Mouse (Mus musculus) spleen, postnatal 36 days (tissue): ENCODE measurements around the gene Ephb1.

ENCODE experiments used
- DNase-seq, 2 experiments: peaks; one replicate each; pipeline ENCODE4 v3.0.0; 2022; ENCODE audit warnings: low spot score in 2 of 2, mixed read lengths in 1 of 2

Gene Ephb1

DNA sequence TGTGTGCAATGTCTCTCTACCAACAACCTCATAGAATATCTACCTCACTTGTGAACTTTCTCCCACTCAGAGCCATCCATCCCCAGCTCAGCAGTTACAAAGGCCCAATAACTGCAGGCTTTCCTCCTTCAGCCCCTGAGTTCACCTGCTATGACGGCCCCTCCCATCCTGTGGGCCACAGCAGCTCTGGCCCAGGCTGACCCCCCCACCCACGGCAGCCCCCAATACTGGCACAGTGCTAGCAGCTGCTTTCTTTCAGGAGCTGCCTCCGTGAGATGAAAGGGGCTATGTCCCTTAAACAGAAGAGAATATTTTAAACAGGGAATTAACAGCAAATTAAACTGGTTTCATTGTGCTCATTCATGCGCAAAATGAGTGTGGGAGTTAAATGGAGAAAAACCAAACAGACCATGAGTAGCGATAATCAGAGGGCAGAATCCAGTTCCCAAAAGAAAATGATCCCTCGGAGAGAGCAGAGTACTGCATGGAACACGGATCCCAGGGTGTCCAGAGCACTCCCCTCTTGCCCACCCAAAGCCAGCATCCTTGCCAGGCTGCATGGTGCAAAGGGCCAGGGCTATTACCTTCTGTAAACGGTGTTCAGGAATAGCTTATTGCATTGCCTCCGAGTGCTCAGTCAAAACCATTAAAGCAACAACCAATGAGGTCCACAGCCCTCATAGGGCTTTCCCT is 105.2 kb downstream of the Ephb1 start:
- no peak for DNase-seq

DNA sequence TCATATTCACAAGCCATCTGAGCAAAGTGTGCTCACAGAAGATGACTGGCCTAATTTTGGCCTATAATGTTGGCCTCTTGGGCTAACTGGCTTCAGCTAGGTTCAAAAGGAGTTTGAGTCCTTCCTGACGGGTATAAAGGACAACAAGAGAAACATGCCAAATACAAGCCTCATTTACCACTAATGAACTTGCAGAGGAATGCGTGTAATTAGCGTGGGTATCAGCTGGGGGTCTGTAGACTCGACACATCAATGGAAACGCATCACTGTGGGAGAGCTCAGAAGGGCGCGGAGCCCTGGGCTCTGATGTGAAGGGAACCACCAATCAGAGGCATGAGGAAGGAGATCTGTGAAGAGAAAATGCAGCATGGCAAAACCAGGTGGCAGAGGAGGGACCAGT is 108.9 kb downstream of the Ephb1 start:
- DNase-seq: no peak

DNA sequence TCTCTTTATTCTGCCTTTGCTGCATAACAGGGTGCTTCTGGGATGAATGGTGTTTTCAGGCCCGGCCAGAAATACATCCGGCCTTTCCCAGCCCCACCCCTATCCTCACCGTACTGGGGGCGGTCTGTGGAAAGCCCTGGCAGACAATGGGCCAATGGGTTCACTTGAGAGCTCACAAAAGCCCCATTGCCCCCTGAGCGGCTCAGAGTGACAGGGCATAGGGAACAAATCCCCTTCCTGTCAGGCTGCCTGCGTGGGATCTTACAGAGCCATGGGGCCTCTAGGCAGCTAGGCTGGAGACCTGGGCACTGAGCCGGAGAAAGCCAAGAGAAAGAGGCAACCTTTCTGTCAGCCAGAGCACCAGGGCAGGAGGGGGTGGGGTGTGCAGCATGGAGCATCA is 111.2 kb downstream of the Ephb1 start:
- no peak for DNase-seq

DNA sequence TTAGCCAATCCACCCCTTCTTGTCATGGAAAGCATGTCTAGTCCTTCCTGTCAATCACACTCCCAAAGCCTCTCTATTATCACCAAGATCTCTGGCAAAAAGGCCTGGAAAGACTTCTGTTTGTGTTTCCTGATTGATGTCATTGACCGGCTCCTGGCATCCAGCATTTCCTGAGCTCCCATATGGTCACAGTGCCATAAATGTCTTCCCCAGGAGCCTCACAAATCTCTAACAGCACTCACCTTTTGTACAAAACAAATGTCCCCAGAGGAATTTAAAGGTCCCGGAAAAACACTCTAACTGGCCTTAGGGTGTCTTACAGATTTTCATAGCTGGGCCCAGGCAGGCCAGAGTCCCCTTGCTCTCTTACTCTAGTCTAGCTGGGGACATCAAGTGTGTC is 112.9 kb downstream of the Ephb1 start:
- DNase-seq: no peak

DNA sequence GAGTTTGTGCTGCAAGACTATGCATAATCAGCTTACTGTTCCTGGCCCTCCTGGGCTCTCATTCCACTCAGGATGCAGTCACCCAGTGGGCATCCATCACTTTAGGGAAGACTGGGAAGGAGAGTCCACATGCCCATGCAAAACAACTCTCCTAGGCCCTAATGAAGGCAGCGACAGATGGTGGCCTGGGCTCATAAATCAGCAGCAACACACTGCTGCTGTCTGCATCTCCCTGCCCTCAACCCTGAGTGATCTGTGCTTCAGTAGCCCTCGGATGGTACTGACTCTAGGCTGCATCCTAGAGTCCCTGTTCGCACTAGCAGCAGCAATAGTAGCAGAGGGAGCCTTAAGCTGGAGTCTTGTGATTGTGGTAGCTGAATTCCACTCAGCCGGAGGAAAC is 114.3 kb downstream of the Ephb1 start:
- DNase-seq: no peak

DNA sequence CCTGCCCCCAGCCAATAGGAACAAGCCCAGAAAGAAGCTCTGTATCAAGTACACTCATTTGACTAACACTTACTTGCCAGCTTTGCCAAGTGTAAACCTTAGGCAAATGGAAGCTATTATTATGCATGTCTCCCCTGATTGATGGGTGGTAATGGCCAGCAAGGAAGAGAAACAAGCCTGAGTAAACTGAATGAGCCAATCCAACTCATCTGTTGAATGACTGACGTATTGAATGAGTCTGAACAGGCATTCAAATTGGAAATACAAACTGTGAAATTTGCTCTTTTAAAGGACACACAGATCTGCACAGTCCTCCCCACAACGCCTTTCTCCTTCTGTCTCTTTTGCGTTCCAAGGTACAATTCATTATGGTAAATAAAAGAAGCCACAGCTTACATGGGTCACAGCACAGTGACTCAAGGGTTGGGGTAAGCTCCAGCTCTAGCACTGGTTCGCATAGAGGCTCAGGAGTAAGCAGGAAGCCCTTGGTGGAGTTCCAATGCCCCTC is 119.0 kb downstream of the Ephb1 start:
- DNase-seq: no peak

DNA sequence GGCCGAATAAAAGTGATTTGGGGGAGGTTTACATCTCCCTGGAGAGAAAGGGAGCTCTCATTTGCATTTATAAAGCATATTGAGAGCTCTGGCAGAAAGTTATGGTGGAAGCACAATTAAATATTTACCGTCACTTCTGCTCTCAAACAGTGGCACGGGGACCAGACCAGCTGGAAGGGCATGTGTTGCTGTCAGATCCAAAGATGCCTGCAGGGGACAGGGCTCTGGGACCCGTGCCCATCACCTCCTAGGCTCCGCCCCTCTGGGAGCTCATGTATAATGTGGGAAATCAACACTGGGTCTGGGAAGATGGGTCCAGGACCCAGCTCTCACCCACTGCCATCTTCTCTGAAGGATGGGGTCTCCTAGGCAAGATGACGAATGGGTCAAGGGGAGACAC is 123.2 kb downstream of the Ephb1 start:
- DNase-seq: no peak

DNA sequence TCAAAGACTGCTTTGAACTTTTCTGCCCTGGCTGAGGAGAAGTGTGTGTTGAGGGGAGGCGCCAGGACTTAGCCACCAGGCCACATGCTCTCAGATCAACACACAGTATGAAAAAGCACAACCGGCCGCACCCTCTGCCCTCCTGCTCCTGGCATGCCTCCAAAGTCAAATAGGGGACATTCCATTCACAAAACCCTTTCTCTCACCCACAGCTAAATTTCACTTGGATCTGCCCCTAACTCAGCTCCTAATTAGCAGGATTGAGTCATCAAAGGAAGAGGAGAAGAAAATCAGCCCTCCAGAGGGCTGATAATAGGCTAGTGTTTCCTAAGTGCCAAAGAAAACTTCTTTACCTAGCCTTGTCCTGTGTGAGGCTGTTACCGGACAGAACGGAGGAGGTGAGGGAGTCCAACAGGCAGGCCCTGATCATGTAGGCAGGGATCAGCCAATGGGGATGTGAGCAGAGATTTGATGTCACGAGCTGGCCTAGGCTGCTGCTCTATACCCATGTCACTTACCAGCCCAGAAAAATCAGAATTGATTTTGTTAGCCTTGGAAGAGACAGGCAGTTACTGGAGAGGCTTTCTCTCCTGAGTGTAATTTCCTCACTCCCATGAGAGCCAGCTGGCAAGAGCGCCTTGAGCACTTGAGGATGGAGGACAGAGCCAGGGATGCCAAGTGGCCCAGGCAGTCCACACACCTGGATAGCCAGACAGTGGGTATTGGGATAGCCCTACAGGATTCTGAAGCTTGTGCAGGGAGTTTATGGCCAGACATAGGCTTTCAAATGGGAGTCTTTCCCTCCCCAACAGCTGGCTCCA is 137.5 kb downstream of the Ephb1 start:
- DNase-seq: no peak

DNA sequence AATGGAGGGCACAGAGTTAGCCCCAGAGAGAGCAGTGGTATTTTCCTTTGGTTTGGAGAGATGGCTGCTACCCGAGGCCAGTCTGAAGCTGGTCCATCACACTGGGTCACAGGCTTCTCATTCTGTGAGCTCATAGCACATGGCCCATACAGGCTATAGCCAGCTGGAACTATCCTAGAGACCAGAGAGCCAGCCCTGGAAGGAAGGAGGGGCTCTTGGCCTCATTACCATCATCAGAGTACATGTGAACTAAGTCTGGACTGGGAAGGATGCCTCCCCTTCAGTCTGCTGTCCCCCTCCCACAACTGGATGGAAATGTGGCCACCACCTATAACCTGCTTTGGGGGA is 142.5 kb downstream of the Ephb1 start:
- DNase-seq: no peak

DNA sequence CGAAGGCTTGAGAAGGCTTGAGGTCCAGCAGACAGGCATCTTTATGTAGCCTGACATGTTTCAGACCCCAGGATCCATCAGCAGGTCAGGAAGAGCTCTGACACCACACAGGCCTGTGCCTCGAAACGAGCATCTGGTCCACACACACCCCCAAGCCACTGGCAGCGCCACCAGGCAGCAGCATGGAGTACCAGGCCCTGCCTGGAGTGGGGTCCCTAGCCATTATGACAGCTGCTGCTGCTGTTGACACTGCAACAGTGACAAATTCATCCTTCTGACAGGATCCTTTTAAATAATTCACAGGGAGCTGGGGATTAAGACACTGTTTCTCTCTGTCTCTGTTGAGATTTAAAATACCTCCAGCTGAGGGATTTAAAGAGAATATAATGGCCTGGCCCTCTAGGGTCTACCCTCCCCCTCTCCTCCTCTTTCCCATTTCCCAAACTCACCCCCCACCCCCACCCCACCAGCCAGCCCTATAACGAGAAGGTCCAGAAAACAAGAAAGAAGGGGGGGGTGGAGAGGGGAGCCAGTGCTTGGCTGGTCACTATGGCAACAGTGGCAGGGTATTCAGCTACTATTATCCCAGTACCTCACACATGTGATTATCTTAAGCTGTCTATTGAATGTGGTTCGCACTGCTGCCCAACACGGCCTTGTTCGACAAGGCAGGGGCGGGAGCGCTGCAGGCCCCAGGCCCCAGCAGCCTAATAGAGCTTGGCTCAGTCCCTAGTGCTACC is 143.0 kb downstream of the Ephb1 start:
- no peak for DNase-seq

DNA sequence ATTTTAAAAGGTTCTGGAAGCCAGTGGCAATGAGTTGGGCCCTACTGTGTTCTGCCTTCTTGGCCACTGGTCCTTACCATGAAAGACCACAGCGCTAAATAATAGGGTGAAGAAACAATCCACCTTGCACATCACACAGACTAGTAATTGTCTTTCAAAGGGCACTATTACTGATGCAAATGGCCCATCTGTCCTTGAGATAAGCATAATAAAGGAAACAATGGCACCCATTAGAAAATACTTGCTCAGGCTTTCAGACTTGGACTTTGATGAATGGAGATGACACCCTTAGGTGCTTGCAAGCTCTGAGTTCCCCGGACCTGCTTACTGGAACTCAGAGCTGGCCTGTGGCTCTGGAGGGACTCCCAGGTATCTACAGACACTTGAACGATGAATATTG is 149.0 kb downstream of the Ephb1 start:
- DNase-seq: no peak

DNA sequence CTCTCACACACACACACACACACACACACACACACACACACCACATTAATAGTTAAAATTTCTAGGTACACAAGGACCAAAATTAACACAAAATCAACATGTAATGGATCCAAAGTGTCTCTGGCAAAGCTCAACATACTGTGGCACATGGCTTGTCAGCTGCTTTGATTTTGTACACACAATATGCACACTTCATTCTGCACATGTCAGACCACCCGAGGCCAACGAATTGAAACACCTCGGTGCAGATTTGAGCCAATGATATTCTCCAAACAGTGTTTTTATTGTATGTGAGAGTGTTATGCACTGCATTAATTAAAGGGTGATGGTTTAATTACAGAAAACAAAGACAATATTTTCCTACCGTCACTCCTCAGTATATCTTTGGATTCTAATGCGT is 152.6 kb downstream of the Ephb1 start:
- DNase-seq: no peak

DNA sequence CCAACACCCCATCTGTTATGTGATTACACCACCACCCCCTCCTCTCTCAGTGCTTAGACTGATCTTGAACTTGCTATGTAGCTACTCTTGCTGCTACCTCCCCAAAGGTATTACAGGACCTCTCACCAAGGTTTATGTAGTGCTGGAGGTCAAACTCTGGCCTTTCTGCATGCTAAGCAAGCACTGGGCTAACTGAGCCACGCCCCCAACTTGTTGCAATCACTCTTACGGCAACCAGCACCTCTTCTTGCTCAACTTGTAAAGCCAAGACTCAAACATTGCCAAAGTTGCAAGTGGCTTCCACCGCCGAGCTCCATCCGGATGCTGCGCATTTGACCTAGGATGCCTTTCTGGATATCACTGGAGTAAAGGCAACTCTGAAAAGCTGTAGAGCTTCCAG is 157.6 kb downstream of the Ephb1 start:
- no peak for DNase-seq

DNA sequence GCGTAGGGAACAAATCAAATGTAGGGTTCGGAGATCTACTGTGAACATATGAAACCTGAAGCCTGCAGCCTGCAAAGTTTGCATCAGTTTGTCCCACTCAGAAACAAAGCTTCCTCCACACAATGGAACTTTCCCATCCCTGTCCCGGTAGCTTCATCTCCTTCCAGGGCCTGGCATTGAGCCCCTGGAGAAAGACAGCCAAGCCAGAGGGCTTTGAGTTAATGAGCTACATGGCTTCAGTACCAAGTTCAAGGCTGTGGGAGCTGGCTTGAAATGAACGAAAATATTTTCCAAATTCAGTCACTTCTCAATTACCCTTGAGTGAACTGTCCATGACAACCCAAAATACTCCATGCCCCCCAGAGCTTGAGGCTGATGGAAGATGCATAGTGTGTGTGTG is 160.4 kb downstream of the Ephb1 start:
- no peak for DNase-seq

DNA sequence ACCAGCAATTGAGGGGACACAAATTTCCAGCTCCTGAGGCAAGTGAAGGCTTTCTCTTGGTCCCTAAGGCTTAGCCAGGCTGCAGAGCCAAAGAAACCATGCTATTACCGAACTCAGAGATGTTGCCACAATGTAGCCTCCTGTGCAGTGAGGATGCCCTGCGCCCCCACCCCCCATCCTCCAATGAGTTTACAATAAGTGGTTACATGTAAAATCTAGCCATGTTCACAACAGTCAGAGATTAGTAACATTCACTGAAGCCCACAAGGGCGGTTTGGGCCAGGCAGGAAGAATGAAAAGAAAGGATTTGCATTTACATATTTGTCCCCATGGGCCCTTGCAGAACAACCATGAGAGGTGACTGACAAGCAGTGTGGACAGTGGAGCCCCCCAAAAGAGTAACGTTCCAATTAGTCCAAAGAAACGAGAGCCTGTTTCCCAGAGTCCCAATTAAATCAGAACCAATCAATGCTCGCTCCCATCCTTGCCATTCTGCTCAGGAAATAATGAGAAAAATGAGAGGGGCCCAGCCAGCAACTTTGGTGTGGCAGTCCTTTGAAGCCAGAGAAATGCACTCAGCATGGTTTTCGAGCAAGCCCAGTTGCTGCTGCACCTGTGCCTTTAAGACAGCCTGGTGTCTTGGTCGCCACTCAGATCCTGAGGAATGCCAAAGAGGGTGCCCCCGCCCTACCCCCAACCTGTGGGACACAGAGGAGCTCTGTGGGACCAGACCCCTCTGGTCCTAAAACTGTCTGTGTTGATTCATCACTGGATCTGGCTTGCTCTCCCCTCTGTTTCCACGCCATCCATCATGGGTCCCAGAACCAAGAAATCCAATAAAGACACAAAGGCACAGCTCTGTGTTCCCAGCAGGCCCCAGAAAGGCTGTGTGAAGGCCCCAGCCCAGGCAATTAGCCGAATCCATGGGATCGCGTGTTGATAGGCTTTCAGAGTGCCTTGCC is 161.5 kb downstream of the Ephb1 start:
- DNase-seq: no peak

DNA sequence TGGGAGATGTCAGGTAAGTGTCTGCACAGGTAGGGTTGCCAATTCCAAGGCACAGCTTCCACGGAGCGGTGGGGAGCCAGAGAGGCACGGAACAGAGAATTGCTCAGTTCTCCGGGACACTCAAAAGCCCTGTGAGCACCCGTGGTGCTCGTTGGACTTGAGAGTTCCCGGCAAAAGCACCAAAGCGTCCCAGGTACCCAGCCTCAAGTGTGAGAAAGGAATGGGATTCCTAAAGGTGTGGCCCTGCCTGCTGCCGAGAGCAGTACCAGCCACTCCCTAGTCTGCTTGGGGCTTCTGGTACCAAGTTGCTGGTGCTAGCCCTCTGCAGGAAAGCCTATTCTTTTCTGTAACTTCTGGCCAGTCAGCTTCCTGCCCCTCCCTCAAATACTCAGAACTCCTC is 164.4 kb downstream of the Ephb1 start:
- DNase-seq: no peak

DNA sequence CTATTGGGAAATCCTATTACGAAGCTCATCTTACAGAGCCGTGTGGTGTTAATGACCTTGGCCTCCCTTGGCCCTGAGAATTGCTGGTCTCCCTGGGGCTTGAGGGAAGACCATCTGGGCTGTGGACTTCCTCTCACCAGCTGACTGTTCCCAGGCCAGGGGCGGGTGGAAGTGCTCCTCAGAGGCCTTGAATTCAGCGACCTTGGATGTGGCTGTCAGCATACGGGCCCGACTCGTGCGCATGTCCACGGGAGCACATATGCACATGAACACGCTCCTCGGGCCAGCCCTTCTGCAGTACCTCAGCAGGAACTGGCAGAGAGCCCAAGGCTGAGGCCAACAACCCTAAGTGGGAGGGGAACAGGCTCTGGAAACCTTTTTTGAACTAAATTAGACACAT is 165.1 kb downstream of the Ephb1 start:
- peak in 1 of 2 experiments; percentile 3 for DNase-seq

DNA sequence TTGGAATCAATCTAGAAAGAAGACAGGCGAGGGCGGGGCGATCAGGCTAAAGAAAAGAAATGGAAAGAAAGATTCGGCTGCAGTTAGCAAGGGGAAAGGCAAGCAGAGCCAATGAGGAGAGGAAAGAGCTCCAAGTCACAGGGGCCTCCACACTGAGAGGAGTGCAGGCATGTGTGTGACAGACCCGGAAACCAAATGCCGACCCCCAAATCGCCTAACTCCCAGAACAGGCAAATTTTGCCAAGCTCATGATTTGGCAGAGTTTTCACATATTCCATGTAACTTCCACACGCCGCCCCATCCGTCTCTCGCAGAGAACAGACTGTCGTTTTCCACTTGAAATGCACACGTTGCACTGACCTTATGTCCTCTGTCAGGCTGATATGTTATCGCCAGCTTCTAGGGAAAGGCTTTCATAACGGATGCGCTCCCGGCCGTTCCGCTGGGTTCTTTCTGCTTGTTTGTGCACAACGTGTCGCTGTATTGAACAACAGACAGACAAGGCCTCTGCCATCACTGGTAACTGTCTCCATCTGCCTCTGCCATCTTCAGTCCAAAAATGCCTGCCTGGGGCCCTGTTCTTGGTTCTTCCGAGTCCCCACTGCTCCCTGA is 170.7 kb downstream of the Ephb1 start:
- no peak for DNase-seq

DNA sequence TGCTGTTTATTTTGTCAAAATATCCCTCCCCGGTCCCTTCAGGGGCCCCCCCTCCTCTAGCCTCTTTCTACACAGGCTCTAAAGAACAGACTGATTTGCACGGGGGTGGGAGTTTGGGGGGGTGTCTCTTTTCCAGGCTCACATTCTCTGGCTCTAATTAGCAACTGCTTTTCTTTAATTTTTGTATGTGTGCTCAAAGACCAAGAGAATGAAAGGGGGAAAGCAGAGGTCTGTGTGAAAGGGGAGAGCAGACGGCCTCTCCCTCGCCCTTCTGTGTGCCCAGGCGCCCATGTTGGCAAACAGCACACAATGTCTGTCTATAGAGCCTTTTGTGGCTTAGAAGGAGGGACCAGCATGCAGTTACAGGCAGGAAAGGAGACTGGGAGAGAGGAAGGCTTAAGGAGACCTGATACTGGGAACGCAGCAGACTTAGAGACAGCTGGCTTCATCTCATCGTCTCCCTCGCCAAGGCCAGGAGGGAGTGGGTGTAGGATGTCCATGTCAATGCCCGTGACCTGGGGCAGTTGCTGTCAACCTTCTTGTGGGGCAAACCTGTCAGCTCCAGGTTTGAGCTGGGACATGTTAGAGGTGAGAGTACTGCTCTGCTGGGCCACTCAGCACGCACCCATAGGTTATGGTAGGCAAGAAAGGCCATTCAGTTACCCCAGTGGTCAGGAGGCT is 172.5 kb downstream of the Ephb1 start:
- DNase-seq: no peak

DNA sequence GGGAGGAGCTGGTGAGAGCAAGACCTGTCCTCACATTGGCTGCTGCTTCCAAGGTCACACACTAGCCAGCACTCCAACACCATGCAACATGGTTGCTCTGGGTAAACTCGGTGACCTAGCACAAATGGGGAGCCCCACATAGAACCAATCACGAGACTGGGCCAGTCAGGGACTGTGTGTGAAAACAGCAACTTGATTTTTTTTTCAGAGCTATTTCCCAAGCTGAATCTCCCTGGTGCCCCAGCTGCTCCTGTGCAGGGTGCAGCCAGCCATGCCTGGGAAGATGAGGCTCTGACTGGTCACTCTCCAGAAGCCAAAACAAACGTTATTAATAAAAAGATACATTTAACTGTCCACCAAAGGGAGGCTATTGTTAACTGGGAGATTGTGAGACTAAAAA is 173.2 kb downstream of the Ephb1 start:
- DNase-seq: no peak

DNA sequence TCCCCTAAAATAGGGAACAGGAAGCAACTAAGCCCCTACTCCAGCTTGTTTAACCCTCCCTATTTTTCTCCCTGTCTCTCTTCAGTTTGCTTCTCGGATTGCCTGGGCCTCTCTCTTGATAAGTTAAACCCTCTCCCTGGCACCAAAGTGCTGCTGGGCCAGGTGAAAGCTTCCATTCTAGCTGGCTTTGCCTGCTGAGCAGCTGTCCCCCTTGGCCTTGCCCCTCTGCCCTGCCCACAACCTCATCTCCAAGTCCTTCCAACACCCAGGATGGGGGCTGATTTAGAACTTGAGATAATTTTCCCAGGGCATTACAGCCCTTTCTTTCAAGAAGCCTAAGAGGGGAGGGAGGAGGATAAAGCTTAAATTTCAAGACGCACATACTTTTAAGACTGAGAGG is 174.0 kb downstream of the Ephb1 start:
- DNase-seq: no peak
